Mouse (Mus musculus) cerebral cortex, adult 2 months (tissue): ENCODE measurements around the gene Hras.

Source experiments
- WGBS: fragments of 180-500 bp; shearing (Covaris S2); methylation state at CpG from one replicate; pipeline ENCODE4 v1.1.7; 2018; 5-methylcytosine and 5-hydroxymethylcytosine counted together

Gene Hras

GRCm38 (mm10) chr7:141193948-141194347 is at the start of gene Hras, which contains the start of gene Lrrc56:
Hras (minus strand) TSS chr7:141194005.
Lrrc56 (plus strand) TSS chr7:141194157.
- under 1% methylated on average over 39 of the region's 39 CpGs for WGBS

GRCm38 (mm10) chr7:141231551-141231950 is 37.7 kb upstream of the Hras start:
- WGBS = 93% methylated on average over 10 of the region's 10 CpGs

GRCm38 (mm10) chr7:141231111-141231510 is 37.3 kb upstream of the Hras start:
- 76% methylated on average over 3 of the region's 3 CpGs for WGBS

GRCm38 (mm10) chr7:141230570-141230969 is 36.8 kb upstream of the Hras start:
- 85% methylated on average over 4 of the region's 4 CpGs for WGBS

GRCm38 (mm10) chr7:141229702-141230101 is 35.9 kb upstream of the Hras start:
- 60% methylated on average over 6 of the region's 6 CpGs for WGBS

- under 1% methylated on average over 76 of the region's 76 CpGs for WGBS
Observed at GRCm38 (mm10) chr7:141228279-141229067, 34.7 kb upstream of the Hras start, which contains the start of gene Phrf1. Phrf1 (plus strand) TSS chr7:141228784.

- WGBS = 69% methylated on average over 4 of the region's 4 CpGs
Observed at GRCm38 (mm10) chr7:141227796-141228195, 34.0 kb upstream of the Hras start.

GRCm38 (mm10) chr7:141226535-141226934 is 32.7 kb upstream of the Hras start:
- 83% methylated on average over 6 of the region's 6 CpGs for WGBS

GRCm38 (mm10) chr7:141222696-141223215 is 29.0 kb upstream of the Hras start:
- WGBS = 82% methylated on average over 4 of the region's 4 CpGs

GRCm38 (mm10) chr7:141222126-141222467 is 28.3 kb upstream of the Hras start:
- 7% methylated on average over 8 of the region's 8 CpGs for WGBS

- 12% methylated on average over 44 of the region's 44 CpGs for WGBS
Observed at GRCm38 (mm10) chr7:141221249-141222125, 27.7 kb upstream of the Hras start.

GRCm38 (mm10) chr7:141220377-141220776 is 26.6 kb upstream of the Hras start:
- 74% methylated on average over 1 of the region's 1 CpGs for WGBS

- WGBS = 100% methylated on average over 1 of the region's 1 CpGs
Observed at GRCm38 (mm10) chr7:141219558-141220099, 25.8 kb upstream of the Hras start.

GRCm38 (mm10) chr7:141218557-141219133 is 24.8 kb upstream of the Hras start:
- WGBS = 97% methylated on average over 5 of the region's 5 CpGs

GRCm38 (mm10) chr7:141218141-141218540 is 24.3 kb upstream of the Hras start:
- 79% methylated on average over 3 of the region's 3 CpGs for WGBS

GRCm38 (mm10) chr7:141217343-141218013 is 23.7 kb upstream of the Hras start:
- 98% methylated on average over 17 of the region's 17 CpGs for WGBS

GRCm38 (mm10) chr7:141216894-141217293 is 23.1 kb upstream of the Hras start:
- WGBS = 94% methylated on average over 11 of the region's 11 CpGs

GRCm38 (mm10) chr7:141215880-141216733 is 22.3 kb upstream of the Hras start:
- 4% methylated on average over 42 of the region's 42 CpGs for WGBS

- 5% methylated on average over 41 of the region's 41 CpGs for WGBS
Observed at GRCm38 (mm10) chr7:141215101-141215879, 21.5 kb upstream of the Hras start, which contains the start of gene Rassf7. Rassf7 (plus strand) TSS chr7:141215860.
